Mouse (Mus musculus) c-Kit-positive CD71-positive TER-119-negative erythroid progenitor cells, embryonic 14.5 days (primary cell): ENCODE data around the gene Fam206a.

Source experiments
- DNase-seq: peaks from one replicate; pipeline ENCODE4 v3.0.0-alpha.2; 2013; ENCODE audit warnings: low read depth

Gene Fam206a

DNA sequence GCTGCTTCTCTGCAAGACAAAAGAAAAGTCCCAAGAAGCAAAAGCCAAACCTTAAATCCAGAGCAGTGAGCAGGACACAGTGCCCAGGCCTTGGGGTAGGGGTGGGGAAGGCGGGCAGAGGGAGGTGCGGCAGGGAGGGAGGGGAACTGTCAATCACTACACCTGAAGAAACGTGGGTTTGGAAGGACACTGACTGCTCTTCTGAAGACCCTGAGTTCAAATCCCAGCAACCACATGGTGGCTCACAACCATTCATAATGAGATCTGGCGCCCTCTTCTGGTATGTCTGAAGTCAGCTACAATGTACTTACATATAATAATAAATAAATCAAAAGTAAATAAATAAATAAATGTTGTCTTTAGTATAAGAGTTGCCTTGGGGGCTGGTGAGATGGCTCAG lies 42.8 kb downstream of the Fam206a start:
- no peak for DNase-seq

DNA sequence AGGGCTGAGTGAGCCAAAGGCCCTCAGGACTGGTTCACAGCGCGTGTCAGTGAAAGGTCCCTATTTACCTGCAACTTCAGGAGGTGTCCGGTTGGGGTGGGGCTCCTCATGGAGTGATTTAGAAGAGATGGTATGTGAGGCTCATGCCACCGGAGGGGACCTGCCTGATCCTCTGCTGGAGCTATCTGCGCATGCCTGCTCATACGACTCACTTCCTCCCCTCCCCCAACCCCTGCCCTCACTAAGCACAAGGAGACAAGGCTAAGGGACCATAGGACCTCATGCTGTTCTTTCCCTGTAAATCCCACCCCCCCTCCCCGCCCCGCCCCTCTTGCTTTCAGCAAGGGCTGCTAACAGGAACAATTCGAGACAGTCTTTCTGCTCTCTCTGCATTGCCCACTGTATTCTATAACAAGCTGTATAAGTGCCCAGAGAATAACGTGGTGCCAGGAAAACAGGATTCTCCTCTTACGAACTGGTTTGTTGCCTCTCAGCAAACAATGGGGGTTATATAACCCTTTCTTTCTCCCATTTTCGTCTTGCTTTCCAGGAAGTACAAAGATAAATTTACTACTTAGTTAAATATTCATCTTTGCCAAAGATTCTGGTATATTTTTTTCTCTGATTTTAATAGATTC lies 43.9 kb downstream of the Fam206a start:
- no peak for DNase-seq

DNA sequence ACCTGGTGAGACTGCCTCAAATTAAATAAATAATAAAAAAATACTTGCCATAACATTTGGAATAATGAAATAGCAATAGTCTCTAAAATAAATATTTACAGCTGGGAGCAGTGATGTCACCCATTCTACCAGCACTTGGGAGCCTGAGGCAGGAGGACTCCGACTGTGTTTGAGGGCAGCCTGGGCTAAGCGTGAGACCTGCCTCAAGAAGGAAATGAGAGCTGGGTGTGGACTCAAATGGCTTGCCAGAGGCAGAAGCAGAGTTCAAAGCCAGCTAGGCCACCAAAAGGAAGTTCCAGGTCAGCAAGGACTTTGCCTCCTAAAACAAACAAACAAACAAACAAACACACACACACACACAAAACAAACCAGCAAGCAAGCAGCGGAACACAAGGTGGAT lies 45.3 kb downstream of the Fam206a start:
- no peak for DNase-seq

DNA sequence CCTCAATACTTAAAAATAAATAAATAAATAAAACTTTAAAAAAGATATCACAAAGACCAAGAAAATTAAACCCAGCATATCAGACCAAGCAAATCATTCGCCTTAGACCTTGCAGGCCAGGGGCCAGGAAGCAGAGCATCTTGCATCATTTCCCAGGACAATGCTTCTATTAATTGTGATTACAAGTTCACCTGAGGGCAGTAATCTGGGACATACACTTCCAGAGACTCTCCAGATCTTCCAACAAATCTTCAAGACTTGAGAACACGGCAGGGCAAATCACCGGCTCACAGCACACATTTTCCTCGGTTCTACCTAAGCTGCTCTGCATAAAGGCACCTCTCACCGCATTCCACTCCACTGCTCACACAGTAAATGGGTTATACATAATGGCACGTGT lies 45.9 kb downstream of the Fam206a start:
- DNase-seq: no peak

DNA sequence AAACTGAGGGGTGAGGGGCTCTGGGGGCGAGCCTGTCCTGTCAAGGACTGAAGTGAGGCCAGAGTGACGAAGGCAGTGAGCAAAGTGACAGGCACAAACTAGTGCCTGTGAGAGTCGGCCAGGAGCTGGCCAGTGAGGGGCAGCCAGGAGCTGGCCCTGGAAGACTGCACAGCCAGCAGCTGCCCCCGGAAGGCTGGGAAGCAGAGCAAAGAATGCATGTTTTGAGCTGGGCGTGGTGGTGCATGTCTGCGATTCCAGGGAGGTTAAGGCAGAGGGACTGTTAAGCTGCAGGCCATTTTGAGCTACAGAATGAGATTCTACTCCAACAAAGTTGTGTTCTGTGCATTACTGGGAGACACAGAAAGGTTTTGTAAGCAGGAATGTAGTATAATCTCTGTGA lies 48.6 kb downstream of the Fam206a start:
- no peak for DNase-seq

DNA sequence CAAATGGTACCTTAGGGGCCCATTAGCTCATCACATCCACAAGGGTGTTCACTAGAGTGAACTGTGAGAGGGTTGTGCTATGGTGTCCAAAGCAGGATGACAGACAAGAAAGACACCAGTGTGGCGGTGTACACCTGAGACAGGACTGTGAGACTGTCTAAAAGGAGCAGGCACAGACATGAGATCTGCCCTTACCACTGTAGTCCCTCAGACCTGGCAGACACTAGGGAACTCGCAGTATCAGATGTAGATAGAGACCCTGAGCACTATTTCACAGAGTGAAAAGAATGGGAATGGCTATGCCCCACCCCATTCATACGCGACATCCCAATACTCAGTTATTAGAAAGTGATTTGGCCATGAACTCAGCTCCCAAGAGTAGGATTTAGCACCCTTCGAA lies 53.8 kb downstream of the Fam206a start:
- no peak for DNase-seq

DNA sequence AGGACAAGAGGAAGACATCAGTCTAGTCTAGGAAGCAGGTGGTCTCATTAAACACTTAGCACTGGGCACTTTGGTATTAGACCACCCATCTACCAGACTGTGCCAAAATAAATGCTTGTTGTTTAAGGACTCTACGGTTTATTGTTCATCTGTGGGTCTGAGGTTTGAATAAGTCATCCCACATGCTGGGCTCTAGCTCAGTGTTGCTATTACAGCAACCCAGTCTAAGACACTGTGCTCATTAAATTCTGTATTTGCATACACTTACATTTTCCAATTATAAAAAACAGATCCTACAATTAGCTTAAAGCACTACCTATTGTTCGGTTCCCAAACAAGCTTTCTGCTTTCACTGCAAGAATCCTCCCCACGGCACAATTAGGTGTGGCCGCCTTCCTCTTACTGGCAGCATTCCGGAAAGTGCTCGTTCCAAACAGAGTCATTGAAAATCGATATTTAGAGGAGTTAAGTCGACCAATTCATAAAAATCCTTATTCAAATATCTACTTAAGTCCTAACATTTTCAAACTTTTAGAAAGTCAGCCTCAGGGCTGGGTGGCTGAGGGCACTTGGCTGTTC lies 54.3 kb downstream of the Fam206a start:
- no peak for DNase-seq

DNA sequence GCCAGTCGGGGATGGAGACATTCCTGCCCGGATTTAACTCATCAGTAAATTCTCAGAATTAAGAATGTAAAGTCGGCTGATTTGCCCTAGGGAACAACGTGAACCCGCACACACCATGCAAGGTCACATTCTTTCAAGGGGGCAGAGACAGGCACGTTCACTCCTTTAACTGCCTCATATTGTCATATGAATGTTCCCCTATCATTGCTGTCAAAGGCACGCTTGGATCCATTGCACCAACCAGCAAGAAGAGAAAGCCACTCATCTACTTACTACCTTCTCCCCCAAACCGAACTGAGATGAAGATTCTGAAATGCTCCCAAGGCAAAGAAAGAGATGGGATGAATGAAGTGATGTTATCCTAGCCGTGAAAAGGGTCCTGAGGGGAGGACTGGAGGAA lies 56.6 kb downstream of the Fam206a start:
- DNase-seq: no peak
